Mouse (Mus musculus): ENCODE results near the gene Tbx19. TPM values are rescaled to one million over a fixed set of nuclear protein-coding genes. Genes with fewer than 3 reads are reported as not detected.

The Tbx19 gene
- total RNA-seq, 2 experiments from 2014 or later = not detected

GRCm38 (mm10) chr1:165193426-165193825 lies 32.9 kb upstream of the Tbx19 start:
- peak overlapping the region; percentile 65 for H3K4me3 ChIP-seq
- DNase-seq (ENCODE audit: extremely low spot score in 1 of 2, low spot score in 2 of 2) = no peak
- peak overlapping the region; percentile 69 for H3K27ac ChIP-seq
- intact Hi-C loops (cut with DNase I) = no loop called here
- no peak for TF ChIP-seq CTCF (IDR thresholded peaks at IDR 0.05)

- Histone ChIP-seq H3K4me3 (no peak overlapping the region), H3K27ac (no peak overlapping the region)
- TF ChIP-seq CTCF (IDR thresholded peaks at IDR 0.05) = no peak
- DNase-seq (ENCODE audit: extremely low spot score in 1 of 2, low spot score in 2 of 2) = no peak
- intact Hi-C loops (cut with DNase I) = no loop called here
These were observed 32.2 kb upstream of the Tbx19 start for GRCm38 (mm10) chr1:165192714-165193264.

- H3K4me3 ChIP-seq = no peak overlapping the region
- peak overlapping the region; percentile 73; the same call in 1 of the 2 replicates for H3K27ac ChIP-seq
- no peak for TF ChIP-seq CTCF (IDR thresholded peaks at IDR 0.05)
- intact Hi-C loops (cut with DNase I) = no loop called here
- no peak for DNase-seq (ENCODE audit: extremely low spot score in 1 of 2, low spot score in 2 of 2)
These were observed 31.5 kb upstream of the Tbx19 start for GRCm38 (mm10) chr1:165192102-165192501.

GRCm38 (mm10) chr1:165191611-165192010 lies 31.0 kb upstream of the Tbx19 start:
- DNase-seq (ENCODE audit: extremely low spot score in 1 of 2, low spot score in 2 of 2) = no peak
- peak overlapping the region; percentile 73 for H3K27ac ChIP-seq

GRCm38 (mm10) chr1:165190571-165191273 lies 30.1 kb upstream of the Tbx19 start:
- Histone ChIP-seq H3K27ac (peak overlapping the region; percentile 73), H3K4me3 (no peak overlapping the region)
- TF ChIP-seq CTCF (IDR thresholded peaks at IDR 0.05) = no peak
- no peak for DNase-seq (ENCODE audit: extremely low spot score in 1 of 2, low spot score in 2 of 2)
- intact Hi-C loops (cut with DNase I) = no loop called here

More at GRCm38 (mm10) chr1:165191611-165192010, 31.0 kb upstream of the Tbx19 start:
- intact Hi-C loops (cut with DNase I) = no loop called here
- no peak for TF ChIP-seq CTCF (IDR thresholded peaks at IDR 0.05)
- no peak overlapping the region for H3K4me3 ChIP-seq

- intact Hi-C loops (cut with DNase I) = no loop called here
- Histone ChIP-seq H3K27ac (no peak overlapping the region), H3K4me3 (no peak overlapping the region)
- no peak for DNase-seq (ENCODE audit: extremely low spot score in 1 of 2, low spot score in 2 of 2)
- no peak for TF ChIP-seq CTCF (IDR thresholded peaks at IDR 0.05)
These were observed 29.5 kb upstream of the Tbx19 start for GRCm38 (mm10) chr1:165190068-165190467.

GRCm38 (mm10) chr1:165188806-165189580 lies 28.4 kb upstream of the Tbx19 start:
- Histone ChIP-seq H3K4me3 (no peak overlapping the region), H3K27ac (no peak overlapping the region)
- DNase-seq (ENCODE audit: extremely low spot score in 1 of 2, low spot score in 2 of 2) = no peak
- no peak for TF ChIP-seq CTCF (IDR thresholded peaks at IDR 0.05)
- intact Hi-C loops (cut with DNase I) = no loop called here

- no peak for TF ChIP-seq CTCF (IDR thresholded peaks at IDR 0.05)
- intact Hi-C loops (cut with DNase I) = no loop called here
- Histone ChIP-seq H3K27ac (no peak overlapping the region), H3K4me3 (no peak overlapping the region)
- no peak for DNase-seq (ENCODE audit: extremely low spot score in 1 of 2, low spot score in 2 of 2)
These were observed 26.8 kb upstream of the Tbx19 start for GRCm38 (mm10) chr1:165187357-165187756.

- no peak overlapping the region for H3K27ac ChIP-seq
- no peak overlapping the region for H3K4me3 ChIP-seq
- no peak for TF ChIP-seq CTCF (IDR thresholded peaks at IDR 0.05)
- DNase-seq (ENCODE audit: extremely low spot score in 1 of 2, low spot score in 2 of 2) = no peak
- intact Hi-C loops (cut with DNase I) = no loop called here
These were observed 25.9 kb upstream of the Tbx19 start for GRCm38 (mm10) chr1:165186491-165186890.

- Histone ChIP-seq H3K4me3 (no peak overlapping the region), H3K27ac (no peak overlapping the region)
- no peak for DNase-seq (ENCODE audit: extremely low spot score in 1 of 2, low spot score in 2 of 2)
- intact Hi-C loops (cut with DNase I) = no loop called here
- no peak for TF ChIP-seq CTCF (IDR thresholded peaks at IDR 0.05)
These were observed 24.5 kb upstream of the Tbx19 start for GRCm38 (mm10) chr1:165185116-165185515.

GRCm38 (mm10) chr1:165184178-165184577 lies 23.6 kb upstream of the Tbx19 start:
- H3K4me3 ChIP-seq = no peak overlapping the region
- intact Hi-C loops (cut with DNase I) = no loop called here
- no peak for TF ChIP-seq CTCF (IDR thresholded peaks at IDR 0.05)

GRCm38 (mm10) chr1:165183400-165183799 lies 22.8 kb upstream of the Tbx19 start:
- TF ChIP-seq CTCF (IDR thresholded peaks at IDR 0.05) = no peak; the same call in 1 of the 2 replicates
- intact Hi-C loops (cut with DNase I) = no loop called here
- no peak for DNase-seq (ENCODE audit: extremely low spot score in 1 of 2, low spot score in 2 of 2)
- Histone ChIP-seq H3K4me3 (no peak overlapping the region), H3K27ac (no peak overlapping the region)

More at GRCm38 (mm10) chr1:165184178-165184577, 23.6 kb upstream of the Tbx19 start:
- no peak for DNase-seq (ENCODE audit: extremely low spot score in 1 of 2, low spot score in 2 of 2)
- no peak overlapping the region for H3K27ac ChIP-seq

Data from left cerebral cortex, adult 2 months (tissue).